Mouse (Mus musculus) bone marrow, adult 2 months (tissue): ENCODE results near the gene Rnf5.

Source experiments
- CTCF ChIP-seq: fragments of 200-500 bp; IDR thresholded peaks from 2 replicates; pipeline ENCODE4 v1.5.1; 2011; ENCODE audit warnings: low read length, control low read depth; ENCODE audit not compliant: control insufficient read depth, insufficient read depth
- POLR2A ChIP-seq: fragments of 200-500 bp; IDR thresholded peaks from 2 replicates; pipeline ENCODE4 v1.6.1; 2011; ENCODE audit warnings: low read depth, mild to moderate bottlenecking, control low read depth, low read length, borderline replicate concordance; ENCODE audit not compliant: control insufficient read depth

- TF ChIP-seq POLR2A (no peak), CTCF (no peak)
Measured at GRCm38 (mm10) chr17:34585877-34586771, 17.4 kb downstream of the Rnf5 start.
